Mouse (Mus musculus) limb, embryonic 13.5 days (tissue): ENCODE measurements around the gene Pdpr. TPM values are rescaled to one million over a fixed set of nuclear protein-coding genes. Genes with fewer than 3 reads are reported as not detected.

ENCODE experiments used
- polyA plus RNA-seq: library from polyadenylated mRNA; unstranded; fragments of >200 nt; fragmentation: Nextera tagmentation; extraction: Ambion mirVana; gene quantifications from 2 replicates; pipeline ENCODE4 v1.2.1, GENCODE M21; 2015

The Pdpr gene
- polyA plus RNA-seq, 1 experiment from 2014 or later: 12.8 TPM

Other genes with a start within 250 kb of the Pdpr start
- 80.8 and 86.4 TPM in 2 replicates for gene Cog4, start 248.0 kb upstream of the Pdpr start, polyA plus RNA-seq
- 160 and 171 TPM in 2 replicates for gene Sf3b3, start 247.8 kb upstream of the Pdpr start, polyA plus RNA-seq
- gene Fuk, start 192.1 kb upstream of the Pdpr start, polyA plus RNA-seq: 14.7 and 16.1 TPM in 2 replicates
- 31.7 and 34.5 TPM in 2 replicates for gene St3gal2, start 174.7 kb upstream of the Pdpr start, polyA plus RNA-seq
- 16.5 and 16.8 TPM in 2 replicates for gene Ddx19a, start 96.8 kb upstream of the Pdpr start, polyA plus RNA-seq
- gene Ddx19b, start 62.9 kb upstream of the Pdpr start, polyA plus RNA-seq: 4.0 and 4.1 TPM in 2 replicates
- 53.8 and 54.5 TPM in 2 replicates for gene Aars, start 61.5 kb upstream of the Pdpr start, polyA plus RNA-seq
- gene Exosc6, start 38.3 kb upstream of the Pdpr start, polyA plus RNA-seq: 7.4 and 9.3 TPM in 2 replicates
- gene Clec18a, start 2.2 kb upstream of the Pdpr start, polyA plus RNA-seq: not detected in 2 replicates
- 81.7 and 83.1 TPM in 2 replicates for gene Glg1, start 164.6 kb downstream of the Pdpr start, polyA plus RNA-seq
- gene Rfwd3, start 205.6 kb downstream of the Pdpr start, polyA plus RNA-seq: 49.2 and 56.9 TPM in 2 replicates
- 0.42 and 0.47 TPM in 2 replicates for gene Mlkl, start 243.5 kb downstream of the Pdpr start, polyA plus RNA-seq